Mouse (Mus musculus) liver, embryonic 14.5 days (tissue): ENCODE data around the gene Cyp3a57. TPM values are rescaled to one million over a fixed set of nuclear protein-coding genes. Genes with fewer than 3 reads are reported as not detected.
A peak's percentile ranks its signal among the peaks of the same experiment; 100 is the strongest.
"Not testable (repeated sequence)": the region's sequence is repeated elsewhere in the genome, so short reads cannot be mapped to it uniquely, and the experiment has no call there.

Experiments used
- ATAC-seq: fragments of 200-750 bp; cut with Nextera tagmentation; 2 replicates; pipeline ENCODE4 v1.8.0; 2017; ENCODE audit warnings: moderate number of reproducible peaks, mild to moderate bottlenecking, moderate library complexity; ENCODE audit not compliant: insufficient read depth
- DNase-seq, 3 experiments: peaks; one replicate each; pipeline ENCODE4 v3.0.0-alpha.2; 2012 to 2013; ENCODE audit warnings: low read depth in 3 of 3, low spot score in 3 of 3
- H3K27ac ChIP-seq: fragments of 300-500 bp; sonication (generic); 2 replicates; pipeline ENCODE4 v1.5.1; 2014; ENCODE audit warnings: moderate library complexity, mild to moderate bottlenecking, control low read depth, inconsistent platforms
- H3K27me3 ChIP-seq: fragments of 300-500 bp; sonication (generic); 2 replicates; pipeline ENCODE4 v1.6.1; 2014; ENCODE audit warnings: mild to moderate bottlenecking, low read length, moderate library complexity; ENCODE audit not compliant: control insufficient read depth, insufficient read depth
- H3K36me3 ChIP-seq: fragments of 300-500 bp; sonication (generic); replicated peaks from 2 replicates; pipeline ENCODE4 v1.6.1; 2014; ENCODE audit warnings: low read depth; ENCODE audit not compliant: control insufficient read depth, insufficient read depth
- H3K4me1 ChIP-seq, 2 experiments: fragments of 200-500 bp in 1 of 2; fragments of 300-500 bp in 1 of 2; sonication (generic) in 1 of 2; replicated peaks; 2 replicates each; pipeline ENCODE4 v1.6.1; 2012 to 2014; ENCODE audit warnings: antibody characterized with exemption in 1 of 2, inconsistent platforms in 1 of 2, low read length in 1 of 2; ENCODE audit not compliant: control insufficient read depth in 2 of 2, insufficient read depth in 2 of 2
- H3K4me2 ChIP-seq: fragments of 300-500 bp; sonication (generic); 2 replicates; pipeline ENCODE4 v1.6.1; 2014; ENCODE audit warnings: low read depth, mild to moderate bottlenecking, control low read depth, moderate library complexity
- H3K4me3 ChIP-seq, 2 experiments: fragments of 200-500 bp in 1 of 2; fragments of 300-500 bp in 1 of 2; sonication (generic) in 1 of 2; 2 replicates each; pipeline ENCODE4 v1.5.1; 2012 to 2014; ENCODE audit warnings: low read depth in 2 of 2, low read length in 2 of 2, mild to moderate bottlenecking in 2 of 2, control low read depth in 1 of 2, inconsistent platforms in 1 of 2, moderate library complexity in 1 of 2; ENCODE audit not compliant: insufficient read depth in 1 of 2
- H3K9ac ChIP-seq: fragments of 300-500 bp; sonication (generic); replicated peaks from 2 replicates; pipeline ENCODE4 v1.6.1; 2014; ENCODE audit warnings: mild to moderate bottlenecking, control low read depth, moderate library complexity
- H3K9me3 ChIP-seq: fragments of 300-500 bp; sonication (generic); 2 replicates; pipeline ENCODE4 v1.6.1; 2016; ENCODE audit warnings: low read length, mixed read lengths; ENCODE audit not compliant: control insufficient read depth
- CTCF ChIP-seq: IDR thresholded peaks from 2 replicates; pipeline ENCODE4 v1.5.1; 2016; ENCODE audit warnings: antibody characterized with exemption, low read depth, control low read depth
- EP300 ChIP-seq: IDR thresholded peaks from 2 replicates; pipeline ENCODE4 v1.6.1; 2016; ENCODE audit warnings: antibody characterized with exemption, low read depth
- WGBS: fragments of 180-500 bp; shearing (Covaris S2); extraction: QIAGEN DNeasy Blood & Tissue Kit; methylation state at CpG from one replicate; pipeline ENCODE4 v1.1.7; 2014; ENCODE audit not compliant: insufficient replicate concordance; 5-methylcytosine and 5-hydroxymethylcytosine counted together
- polyA plus RNA-seq, 2 experiments: library from polyadenylated mRNA; depleted of rRNA in 1 of 2; stranded (reverse) in 1 of 2; unstranded in 1 of 2; fragments of >200 nt; fragmentation: Nextera tagmentation in 1 of 2; extraction: Ambion mirVana in 1 of 2; gene quantifications; 2 replicates each; pipeline versions ENCODE4 v1.2.1 to v1.2.3; 2012 to 2014

The Cyp3a57 gene
- polyA plus RNA-seq (2012; rRNA removed) = 0.02 TPM in 1 of 2 replicates, not detected in the other
- polyA plus RNA-seq (2014; fragmentation: Nextera tagmentation; extraction: Ambion mirVana) = 0.05 and 0.06 TPM in 2 replicates

DNA sequence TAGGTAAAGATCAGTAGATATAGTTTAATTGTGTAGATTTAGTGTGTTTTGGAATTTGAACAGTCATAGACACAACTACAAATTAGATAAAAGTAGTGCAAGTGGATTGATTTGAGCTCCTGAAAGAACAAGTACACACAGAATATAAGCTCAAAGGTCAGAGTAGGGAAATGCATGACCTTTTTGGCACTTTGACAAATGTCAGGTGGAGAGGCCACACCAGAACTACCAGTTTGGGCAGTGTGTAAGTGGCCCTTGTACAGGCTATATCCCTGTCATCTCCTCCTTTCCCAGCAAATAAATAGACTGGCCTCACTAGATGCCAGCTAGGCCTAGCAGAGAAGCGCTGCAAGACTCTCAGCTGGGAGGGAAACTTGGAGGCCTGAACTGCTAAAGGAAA is at the start of gene Cyp3a57:
TSS of gene Cyp3a57 (plus strand) at position 339 of the 400 bp plus-strand sequence.
- Histone ChIP-seq H3K9ac (no peak within 1 kb of the TSS), H3K36me3 (no peaks in the 10 kb centered on the region), H3K4me3 (no peak within 1 kb of the TSS), H3K27ac (no peak within 1 kb of the TSS), H3K27me3 (no peaks in the 10 kb centered on the region), H3K4me1 (no peaks in the 10 kb centered on the region), H3K9me3 (no peaks in the 10 kb centered on the region), H3K4me2 (no peak within 1 kb of the TSS)
- TF ChIP-seq CTCF = no peak
- TF ChIP-seq EP300 = no peak
- peak in 2 of 3 experiments; percentile 3 to 9 for DNase-seq
- whole genome bisulfite sequencing = 64% methylated on average over 1 of the region's 1 CpGs
- ATAC-seq = no peak

DNA sequence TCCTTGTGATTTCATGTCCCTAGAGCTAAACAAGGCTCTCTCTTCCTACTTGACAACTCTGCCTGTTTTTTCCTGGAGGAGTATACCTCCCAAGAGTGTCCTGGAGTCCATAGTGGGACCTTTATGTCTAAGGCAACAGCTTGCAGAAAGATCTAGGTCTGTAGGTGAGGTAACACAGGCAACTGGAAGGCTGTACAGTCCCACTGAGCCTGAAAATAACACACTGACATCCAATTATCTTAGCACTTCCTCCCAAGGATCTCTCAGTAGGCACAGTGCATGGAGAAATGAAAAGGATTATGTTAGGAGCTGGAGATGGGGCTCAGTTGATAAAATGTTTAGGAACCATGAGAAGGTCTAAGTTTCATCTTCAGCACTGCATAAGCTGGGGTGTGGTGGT is 44.6 kb upstream of the Cyp3a57 start:
- H3K9ac ChIP-seq = no peak overlapping the region
- no peaks in the 10 kb centered on the region for H3K9me3 ChIP-seq
- ATAC-seq (no peak), DNase-seq (no peak)
- H3K27me3 ChIP-seq = no peaks in the 10 kb centered on the region
- no peak overlapping the region for H3K27ac ChIP-seq
- TF ChIP-seq CTCF (no peak), EP300 (no peak)
- no peaks in the 10 kb centered on the region for H3K4me1 ChIP-seq
- H3K36me3 ChIP-seq = no peaks in the 10 kb centered on the region
- no peak overlapping the region for H3K4me3 ChIP-seq
- no peak overlapping the region for H3K4me2 ChIP-seq

DNA sequence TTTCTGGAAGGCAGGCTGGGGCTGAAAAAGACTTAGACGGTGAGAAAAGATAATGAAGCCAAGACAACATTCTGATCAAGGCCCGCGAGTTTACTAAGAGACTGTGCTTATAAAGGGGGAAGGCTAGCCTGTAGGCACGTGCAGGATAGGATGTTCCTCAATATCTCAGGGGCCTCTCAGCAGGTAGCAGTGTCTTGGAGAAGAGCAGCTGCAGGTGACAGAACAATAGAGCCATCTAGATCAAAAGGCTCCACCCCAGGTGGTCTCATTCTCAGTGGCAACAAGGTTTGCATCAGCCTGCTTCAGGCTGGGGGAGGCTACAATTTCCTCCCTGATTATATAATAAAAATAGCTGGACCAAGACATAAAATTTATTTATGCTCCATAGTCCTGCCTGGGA is 43.3 kb upstream of the Cyp3a57 start:
- ATAC-seq, DNase-seq, H3K9ac ChIP-seq, H3K9me3 ChIP-seq, H3K4me2 ChIP-seq, H3K4me1 ChIP-seq, H3K4me3 ChIP-seq, H3K27ac ChIP-seq, H3K27me3 ChIP-seq, H3K36me3 ChIP-seq: not testable (repeated sequence)
- WGBS = 59% methylated on average over 4 of the region's 4 CpGs

DNA sequence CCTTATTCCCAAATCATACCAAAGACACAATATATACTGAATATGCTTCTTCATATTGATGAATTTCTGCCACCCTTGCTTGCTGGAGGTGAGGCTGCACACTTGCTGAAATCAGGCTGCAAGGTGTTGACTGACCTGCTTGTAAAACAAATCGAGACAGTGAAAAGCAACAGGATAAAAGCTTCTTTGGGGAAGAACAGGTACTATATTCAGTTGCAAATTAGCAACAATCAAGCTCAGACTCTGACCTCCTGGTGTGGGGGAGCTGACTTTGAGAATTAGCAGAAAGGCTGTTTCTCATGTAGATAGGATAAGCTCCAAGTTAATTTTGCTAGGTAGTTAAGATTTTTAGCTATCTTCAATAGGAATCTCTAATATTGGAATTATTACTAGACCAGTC is 42.7 kb upstream of the Cyp3a57 start:
- Histone ChIP-seq H3K27me3 (no peaks in the 10 kb centered on the region), H3K4me1 (no peaks in the 10 kb centered on the region), H3K4me2 (no peak overlapping the region), H3K4me3 (no peak overlapping the region), H3K9ac (no peak overlapping the region), H3K36me3 (no peaks in the 10 kb centered on the region), H3K27ac (no peak overlapping the region), H3K9me3 (no peaks in the 10 kb centered on the region)
- ATAC-seq = no peak
- no peak for TF ChIP-seq CTCF
- TF ChIP-seq EP300 = no peak
- DNase-seq = no peak
- WGBS = 57% methylated on average over 1 of the region's 1 CpGs

DNA sequence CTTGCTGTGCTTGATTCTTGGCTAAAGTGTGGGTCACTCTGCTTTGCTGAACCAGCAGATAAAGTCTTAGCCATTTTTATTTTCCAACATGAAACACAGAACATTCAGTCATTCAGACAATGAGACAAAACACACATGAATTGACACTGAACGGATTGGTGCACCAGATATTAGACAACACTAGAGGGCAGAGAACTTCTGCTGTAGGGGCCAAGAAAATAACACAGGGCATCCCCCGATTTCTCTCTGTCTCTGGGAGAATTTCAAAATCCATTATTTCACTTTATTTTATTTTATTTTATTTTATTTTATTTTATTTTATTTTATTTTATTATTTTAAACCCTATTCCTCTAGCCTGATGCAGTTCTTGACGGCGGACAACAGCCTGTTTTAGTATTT is 38.1 kb upstream of the Cyp3a57 start:
- not testable (repeated sequence) for H3K27ac ChIP-seq, H3K27me3 ChIP-seq, DNase-seq, H3K4me3 ChIP-seq, H3K4me1 ChIP-seq, ATAC-seq, H3K9me3 ChIP-seq, H3K36me3 ChIP-seq, H3K9ac ChIP-seq, H3K4me2 ChIP-seq
- 78% methylated on average over 4 of the region's 4 CpGs for WGBS

DNA sequence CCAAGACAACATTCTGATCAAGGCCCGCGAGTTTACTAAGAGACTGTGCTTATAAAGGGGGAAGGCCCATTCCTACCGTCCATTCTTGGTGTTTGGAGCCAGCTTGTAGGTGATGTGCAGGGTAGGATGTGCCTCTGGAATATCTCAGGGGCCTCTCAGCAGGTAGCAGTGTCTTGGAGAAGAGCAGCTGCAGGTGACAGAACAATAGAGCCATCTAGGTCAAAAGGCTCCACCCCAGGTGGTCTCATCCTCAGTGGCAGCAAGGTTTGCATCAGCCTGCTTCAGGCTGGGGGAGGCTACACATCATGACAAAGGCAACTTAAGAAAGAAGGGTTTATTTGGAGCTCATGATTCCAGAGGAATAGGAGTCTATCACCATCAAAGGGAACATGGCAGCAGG is 37.3 kb upstream of the Cyp3a57 start:
- H3K27me3 ChIP-seq, H3K4me1 ChIP-seq, H3K36me3 ChIP-seq, H3K4me3 ChIP-seq, DNase-seq, H3K27ac ChIP-seq, ATAC-seq, H3K4me2 ChIP-seq, H3K9ac ChIP-seq, H3K9me3 ChIP-seq: not testable (repeated sequence)
- 70% methylated on average over 3 of the region's 3 CpGs for WGBS
